Mouse (Mus musculus): ENCODE measurements around the gene Mycbpap.

Mycbpap gene

GRCm38 (mm10) chr11:94481963-94482362, 39.6 kb downstream of the Mycbpap start:
- no peak for DNase-seq (ENCODE audit: extremely low read depth, low read depth)

GRCm38 (mm10) chr11:94480382-94480781, 41.2 kb downstream of the Mycbpap start:
- no peak for DNase-seq (ENCODE audit: extremely low read depth, low read depth)

GRCm38 (mm10) chr11:94477651-94478050, 43.9 kb downstream of the Mycbpap start:
- DNase-seq (ENCODE audit: extremely low read depth, low read depth): no peak

DNA sequence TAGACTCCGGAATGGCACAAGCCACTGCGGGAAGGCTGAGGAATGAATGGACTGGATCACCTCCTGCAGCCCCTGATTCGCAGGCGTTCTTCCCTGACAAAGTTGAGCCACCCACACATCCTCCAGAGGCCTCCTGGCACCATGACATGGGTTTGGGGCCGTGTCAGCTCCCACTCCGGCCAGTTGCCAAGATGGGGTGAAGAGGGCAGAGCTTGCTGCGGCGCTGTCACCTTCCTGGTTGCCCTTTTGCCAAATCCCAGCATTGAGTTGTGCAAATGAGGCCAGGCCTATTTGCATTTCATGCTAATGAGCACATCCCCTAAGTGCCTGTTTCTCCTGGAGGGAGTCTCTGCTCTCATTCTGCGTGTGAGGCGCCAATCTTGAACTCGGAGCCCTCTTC, 45.8 kb downstream of the Mycbpap start:
- DNase-seq (ENCODE audit: extremely low read depth, low read depth): no peak

GRCm38 (mm10) chr11:94474544-94474910, 47.0 kb downstream of the Mycbpap start:
- DNase-seq (ENCODE audit: extremely low read depth, low read depth): no peak

DNA sequence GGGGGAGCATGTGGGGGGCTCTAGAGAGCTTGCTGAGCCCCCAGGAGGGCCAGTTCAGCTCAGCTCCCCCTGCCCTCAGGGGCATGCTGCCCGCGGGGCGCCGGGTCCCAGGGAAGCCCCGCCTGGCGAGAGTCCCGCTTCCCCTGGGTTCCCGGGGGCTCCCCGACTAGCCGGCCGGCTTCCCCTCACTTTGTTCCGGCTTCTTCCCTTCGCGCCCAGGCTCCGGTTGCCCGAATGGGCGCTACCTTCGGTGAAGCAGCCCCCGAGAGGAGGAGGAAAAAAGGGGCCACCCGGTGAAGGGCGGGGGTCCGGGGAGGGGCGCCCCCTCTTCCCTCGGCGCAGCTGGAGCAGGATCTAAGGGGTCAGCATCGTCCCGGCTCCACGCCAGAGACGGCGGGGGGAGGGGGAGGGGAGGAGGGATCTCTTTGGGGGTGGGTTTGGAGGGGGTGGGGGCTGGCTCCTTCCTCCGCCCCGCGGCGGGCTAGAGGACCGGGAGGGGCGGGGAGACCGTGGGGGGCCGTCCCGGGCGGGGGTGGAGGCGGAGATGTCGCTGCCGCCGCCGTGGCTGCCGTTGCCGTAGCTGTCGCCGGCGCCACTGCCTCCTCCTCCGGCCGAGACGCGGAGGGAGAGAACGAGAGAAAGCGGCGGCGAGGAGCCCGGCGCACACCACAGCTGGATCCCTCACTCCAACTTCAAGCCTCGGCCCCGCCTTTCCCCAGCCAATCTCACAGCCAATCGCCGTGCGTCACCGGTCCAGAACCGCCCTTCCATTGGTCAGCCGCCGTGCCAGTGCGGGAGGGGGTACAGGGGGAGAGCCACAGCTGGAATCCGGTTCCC, 47.6 kb downstream of the Mycbpap start, which contains the start of gene Cacna1g:
TSS of gene Cacna1g (minus strand) at position 492 of the 837 bp plus-strand sequence.
- peak; percentile 65 for DNase-seq (ENCODE audit: extremely low read depth, low read depth)

- DNase-seq (ENCODE audit: extremely low read depth, low read depth): no peak
Measured at GRCm38 (mm10) chr11:94472916-94473706, 48.4 kb downstream of the Mycbpap start.

GRCm38 (mm10) chr11:94472585-94472915, 49.0 kb downstream of the Mycbpap start:
- DNase-seq (ENCODE audit: extremely low read depth, low read depth): no peak

GRCm38 (mm10) chr11:94471740-94472584, 49.6 kb downstream of the Mycbpap start:
- DNase-seq (ENCODE audit: extremely low read depth, low read depth): no peak

GRCm38 (mm10) chr11:94470391-94470790, 51.2 kb downstream of the Mycbpap start:
- no peak for DNase-seq (ENCODE audit: extremely low read depth, low read depth)

DNA sequence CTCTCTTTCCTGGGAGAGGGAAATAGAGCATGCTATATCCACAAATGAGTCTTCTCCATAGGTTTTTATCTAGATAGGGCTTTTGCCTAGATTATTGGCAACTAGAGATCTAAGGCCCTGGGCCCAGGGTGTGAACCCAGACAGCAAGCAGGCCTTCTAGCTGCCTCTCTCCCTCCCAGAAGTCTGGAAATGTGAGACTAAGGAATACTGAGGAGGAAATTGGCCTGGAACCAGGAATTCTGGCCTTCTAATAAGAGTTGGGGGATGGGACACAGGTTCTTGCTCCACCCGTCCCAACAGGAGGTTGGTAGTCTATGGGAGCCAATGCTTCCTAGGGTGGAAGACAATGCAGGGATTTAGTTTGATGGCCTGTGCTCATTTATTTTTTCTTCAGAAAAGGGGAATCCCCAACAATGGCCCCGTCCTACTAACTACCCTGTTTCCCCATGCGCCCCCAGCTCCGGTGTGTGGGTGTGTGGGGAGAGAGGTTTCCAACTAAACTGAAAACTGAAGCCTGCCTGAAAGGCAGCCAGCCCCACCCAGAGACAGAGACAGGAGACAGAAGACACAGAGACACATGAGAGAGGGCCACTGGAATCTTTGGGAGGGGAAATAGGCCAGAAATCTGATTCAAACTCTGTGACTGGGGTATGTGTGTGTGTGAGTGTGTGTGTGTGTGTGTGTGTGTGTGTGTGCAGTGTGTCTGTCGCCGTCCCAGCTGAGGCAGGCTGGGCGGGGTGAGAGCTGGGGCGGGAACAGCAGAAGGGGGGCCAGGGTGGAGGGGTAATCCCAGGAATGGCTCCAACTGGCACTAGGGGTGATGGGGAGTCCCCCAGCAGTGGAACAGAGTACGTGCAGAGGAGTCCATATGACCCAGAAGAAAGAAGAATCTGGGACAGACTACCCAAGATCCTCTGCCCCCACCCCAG, 52.1 kb downstream of the Mycbpap start:
- no peak for DNase-seq (ENCODE audit: extremely low read depth, low read depth)

GRCm38 (mm10) chr11:94468582-94469064, 52.9 kb downstream of the Mycbpap start:
- no peak for DNase-seq (ENCODE audit: extremely low read depth, low read depth)

DNA sequence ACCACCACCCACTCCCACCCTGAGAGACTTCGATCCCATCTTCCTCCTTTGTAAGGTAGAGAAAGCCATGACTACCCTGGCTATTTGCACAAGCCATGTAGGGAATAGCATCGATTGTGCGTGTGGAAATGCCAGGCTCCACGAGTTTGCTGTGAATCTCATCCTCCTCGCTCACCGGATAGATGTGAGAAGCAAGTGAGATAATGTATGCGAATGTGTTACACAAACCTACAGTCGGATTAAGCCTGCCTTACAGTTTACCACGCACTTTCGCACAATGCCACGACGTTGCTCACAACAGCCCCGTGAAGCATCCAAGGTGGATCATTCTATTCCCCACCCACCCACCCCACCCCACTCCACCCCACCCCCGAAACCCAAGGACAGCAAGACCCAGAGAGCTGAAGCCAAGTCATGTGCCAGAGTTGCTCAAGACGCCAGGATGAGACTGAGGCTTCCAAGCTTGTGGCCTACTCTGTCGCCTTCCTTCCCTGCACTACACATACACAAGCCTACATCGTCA, 55.1 kb downstream of the Mycbpap start:
- no peak for DNase-seq (ENCODE audit: extremely low read depth, low read depth)

DNA sequence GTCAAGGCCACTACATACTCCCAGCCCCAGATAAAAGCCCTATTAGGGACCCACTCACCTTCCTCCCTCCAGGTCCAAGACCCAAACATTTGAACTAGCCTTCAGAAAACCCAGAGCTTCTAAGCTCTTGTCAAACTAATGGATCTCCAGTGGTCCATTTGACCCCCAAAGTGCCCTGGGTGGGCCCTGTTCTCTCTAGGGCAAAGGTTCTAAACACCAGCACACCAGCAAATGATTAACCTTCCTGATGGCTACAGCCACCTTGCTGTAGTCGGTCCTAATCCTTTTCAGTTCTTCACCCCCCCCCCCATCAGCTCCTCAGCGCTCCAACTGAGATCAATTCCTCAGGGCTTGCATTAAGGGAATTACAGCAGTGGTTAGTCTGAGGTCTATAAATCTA, 57.4 kb downstream of the Mycbpap start:
- DNase-seq (ENCODE audit: extremely low read depth, low read depth): no peak

- DNase-seq (ENCODE audit: extremely low read depth, low read depth): no peak
Measured at GRCm38 (mm10) chr11:94461856-94462255, 59.7 kb downstream of the Mycbpap start.

GRCm38 (mm10) chr11:94457001-94457400, 64.5 kb downstream of the Mycbpap start:
- no peak for DNase-seq (ENCODE audit: extremely low read depth, low read depth)

- no peak for DNase-seq (ENCODE audit: extremely low read depth, low read depth)
Measured at GRCm38 (mm10) chr11:94456347-94456746, 65.2 kb downstream of the Mycbpap start.

- DNase-seq (ENCODE audit: extremely low read depth, low read depth): no peak
Measured at GRCm38 (mm10) chr11:94455161-94455820, 66.3 kb downstream of the Mycbpap start.

DNA sequence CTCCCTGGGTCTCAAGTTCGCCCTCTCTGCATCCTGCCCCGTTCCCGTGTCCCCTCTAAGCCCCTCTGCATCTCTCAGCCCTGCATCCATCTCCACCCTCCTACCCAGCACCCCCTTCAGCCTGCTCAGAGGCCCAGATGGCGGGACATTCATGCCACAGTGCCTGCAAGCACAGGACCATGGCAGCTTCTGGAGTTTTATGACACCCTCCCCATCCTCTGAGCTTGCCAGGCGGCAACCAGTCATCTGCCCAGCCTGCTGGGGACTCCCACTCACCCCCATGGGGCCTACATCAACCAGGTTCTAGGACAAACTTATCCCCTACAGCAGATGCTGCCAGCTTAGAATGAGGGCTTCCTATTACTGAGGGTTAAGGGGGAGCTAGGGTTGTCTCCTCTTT, 66.8 kb downstream of the Mycbpap start:
- DNase-seq (ENCODE audit: extremely low read depth, low read depth): no peak
